Mouse (Mus musculus) heart, adult 11 months (tissue): ENCODE measurements around the gene Apoe.
A peak's percentile ranks its signal among the peaks of the same experiment; 100 is the strongest.

ENCODE experiments used
- DNase-seq: peaks from one replicate; pipeline ENCODE4 v3.0.0; 2022

Apoe gene

GRCm38 (mm10) chr7:19698907-19699826 lies at the start of gene Apoe:
Apoe (minus strand) TSS chr7:19699188.
- DNase-seq: peak; percentile 99

GRCm38 (mm10) chr7:19747420-19748218 lies 48.6 kb upstream of the Apoe start:
- peak; percentile 95 for DNase-seq

GRCm38 (mm10) chr7:19746426-19747201 lies 47.6 kb upstream of the Apoe start:
- peak; percentile 90 for DNase-seq

GRCm38 (mm10) chr7:19745971-19746370 lies 47.0 kb upstream of the Apoe start:
- DNase-seq: peak; percentile 95

GRCm38 (mm10) chr7:19744590-19745385 lies 45.8 kb upstream of the Apoe start:
- peak; percentile 99 for DNase-seq

- peak; percentile 91 for DNase-seq
These were observed 44.8 kb upstream of the Apoe start for GRCm38 (mm10) chr7:19743791-19744190.

GRCm38 (mm10) chr7:19742468-19742867 lies 43.5 kb upstream of the Apoe start:
- DNase-seq: no peak

DNA sequence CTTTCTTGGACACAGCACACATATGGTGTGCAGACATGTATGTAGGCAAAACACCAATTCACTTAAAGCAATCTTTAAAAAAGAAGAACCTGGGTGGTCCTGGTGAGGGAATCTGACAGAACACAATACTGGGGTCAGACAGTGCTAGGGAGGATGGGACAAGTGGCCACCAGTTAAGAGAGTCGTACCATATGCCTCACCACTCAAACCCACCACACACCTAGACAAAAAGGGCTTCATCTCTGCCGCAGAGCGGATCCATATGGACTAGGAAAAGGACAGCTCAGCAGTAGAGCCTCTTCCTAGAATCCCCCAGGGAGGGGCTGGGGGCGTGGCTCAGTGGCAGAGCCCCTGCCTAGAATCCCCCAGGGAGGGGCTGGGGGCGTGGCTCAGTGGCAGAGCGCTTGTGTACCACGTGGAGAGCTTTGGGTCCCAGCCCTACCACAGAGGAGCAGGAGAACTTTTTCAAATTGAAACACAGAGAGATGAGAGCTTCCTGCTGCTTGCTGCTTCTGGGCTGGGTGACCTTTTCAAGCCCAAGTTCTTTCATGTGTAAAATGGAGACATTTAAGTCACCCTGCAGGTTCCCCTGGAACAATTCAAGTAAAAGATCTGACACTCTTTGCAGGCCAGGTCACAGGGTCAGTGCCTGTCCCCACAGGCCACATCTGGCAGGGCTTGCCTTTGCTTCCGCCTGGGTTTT lies 42.5 kb upstream of the Apoe start:
- DNase-seq: peak; percentile 91

- no peak for DNase-seq
These were observed 41.3 kb upstream of the Apoe start for GRCm38 (mm10) chr7:19740269-19740668.

DNA sequence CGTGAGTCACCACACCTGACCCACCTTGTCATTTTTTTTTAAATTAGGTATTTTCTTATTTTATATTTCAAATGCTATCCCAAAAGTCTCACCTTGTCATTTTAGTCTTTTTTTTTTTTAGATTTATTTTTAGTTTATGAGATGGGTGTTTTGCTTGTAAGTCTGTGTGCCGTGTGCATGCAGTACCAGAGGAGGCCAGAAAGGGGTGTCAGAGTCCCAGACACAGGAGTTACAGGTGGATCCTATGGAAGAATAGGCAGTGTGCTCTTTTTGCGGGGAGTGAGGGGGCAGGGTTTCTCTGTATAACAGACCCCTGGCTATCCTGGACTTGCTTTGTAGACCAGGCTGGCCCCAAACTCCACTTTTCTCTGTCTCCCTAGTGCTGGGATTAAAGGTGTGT lies 39.8 kb upstream of the Apoe start:
- DNase-seq: no peak

DNA sequence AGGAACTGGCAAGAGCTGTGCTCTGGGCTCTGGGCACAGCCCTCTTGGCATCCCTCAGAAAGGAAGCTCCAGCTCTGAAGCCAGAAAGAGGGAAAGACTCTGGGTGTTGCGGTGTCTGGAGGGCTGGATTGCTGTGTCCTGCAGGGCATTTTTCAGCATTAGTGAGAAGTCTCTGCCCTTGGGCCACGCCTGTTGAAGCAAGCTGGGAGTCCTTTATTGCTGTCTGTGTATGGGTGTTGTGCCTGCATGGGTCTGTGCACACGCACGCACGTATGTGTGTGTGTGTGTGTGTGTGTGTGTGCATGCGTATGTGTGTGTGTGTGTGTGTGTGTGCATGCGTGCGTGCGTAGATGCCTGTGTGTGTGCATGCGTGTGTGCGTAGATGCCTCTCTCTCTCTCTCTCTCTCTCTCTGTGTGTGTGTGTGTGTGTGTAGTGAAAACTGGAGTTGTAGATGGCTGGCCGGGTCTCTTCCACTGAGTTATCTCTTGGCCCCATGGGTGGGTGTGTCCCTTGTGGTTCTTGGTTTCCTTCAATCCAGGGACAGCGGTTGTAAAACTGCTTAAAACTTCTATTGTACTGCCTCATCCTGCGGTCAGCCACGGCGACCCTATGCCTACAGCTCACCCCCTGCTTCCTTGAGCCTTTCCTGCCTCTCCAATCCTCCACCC lies 37.5 kb upstream of the Apoe start:
- peak; percentile 91 for DNase-seq

DNA sequence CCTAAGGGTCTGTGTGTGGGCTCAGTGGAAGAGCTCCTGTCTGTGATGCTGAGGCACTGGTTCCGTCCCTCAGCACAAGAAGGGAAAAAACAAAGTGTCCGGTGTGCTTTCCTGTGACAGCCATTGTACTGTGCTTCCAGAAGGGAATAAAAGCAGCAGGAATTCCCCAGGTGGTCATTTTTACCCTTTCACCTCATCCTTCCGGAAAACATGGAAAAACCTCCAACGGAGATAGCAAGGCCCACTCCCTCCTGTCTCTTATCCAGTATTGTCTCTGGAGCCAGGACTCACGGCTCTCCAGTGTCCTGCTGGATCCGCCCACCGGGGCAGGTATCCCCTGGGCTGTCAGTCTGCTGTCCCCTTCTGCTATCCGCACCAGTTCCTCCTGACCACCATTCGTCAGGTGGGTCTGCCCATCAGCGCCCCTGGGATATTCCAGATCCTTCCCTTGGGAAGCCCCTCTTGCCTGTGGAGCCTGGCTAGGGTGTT lies 35.2 kb upstream of the Apoe start:
- peak; percentile 92 for DNase-seq

DNA sequence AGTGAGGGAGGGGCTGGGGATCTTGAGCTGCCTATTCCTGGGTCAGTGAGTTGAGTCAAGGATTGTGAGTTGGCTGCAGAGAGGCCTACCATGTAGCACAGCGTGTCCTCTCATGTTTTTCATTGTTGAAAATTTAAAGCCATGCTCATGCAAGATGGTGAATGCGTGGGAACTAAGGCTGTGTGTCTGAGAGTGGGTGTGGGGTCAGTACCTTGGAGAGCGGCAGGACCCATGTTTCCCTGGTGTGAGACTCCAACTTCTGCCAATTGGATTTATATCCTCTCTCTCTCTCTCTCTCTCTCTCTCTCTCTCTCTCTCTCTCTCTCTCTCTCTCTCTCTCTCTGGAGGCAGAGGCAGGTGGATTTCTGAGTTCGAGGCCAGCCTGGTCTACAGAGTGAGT lies 27.6 kb upstream of the Apoe start:
- DNase-seq: no peak

DNA sequence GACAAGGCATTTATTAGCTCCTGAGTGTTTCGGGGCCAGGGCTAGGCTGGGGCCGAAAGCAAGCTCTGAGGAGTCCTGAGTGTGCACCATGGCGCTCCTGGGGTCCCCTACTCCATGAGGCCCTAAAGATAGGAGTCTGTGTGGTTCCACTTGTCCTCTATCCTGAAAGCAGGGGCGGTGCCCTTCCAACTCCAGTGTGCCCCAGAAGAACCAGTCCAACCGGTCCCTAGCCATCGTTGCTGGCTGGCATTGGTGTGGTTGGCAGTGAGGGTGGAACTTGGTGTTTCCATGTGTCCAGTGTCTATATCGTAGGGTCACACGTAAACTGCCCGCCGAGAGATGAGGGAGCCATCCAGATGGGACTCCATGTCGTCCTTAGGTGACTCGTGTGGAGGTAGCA lies 25.2 kb upstream of the Apoe start:
- no peak for DNase-seq

DNA sequence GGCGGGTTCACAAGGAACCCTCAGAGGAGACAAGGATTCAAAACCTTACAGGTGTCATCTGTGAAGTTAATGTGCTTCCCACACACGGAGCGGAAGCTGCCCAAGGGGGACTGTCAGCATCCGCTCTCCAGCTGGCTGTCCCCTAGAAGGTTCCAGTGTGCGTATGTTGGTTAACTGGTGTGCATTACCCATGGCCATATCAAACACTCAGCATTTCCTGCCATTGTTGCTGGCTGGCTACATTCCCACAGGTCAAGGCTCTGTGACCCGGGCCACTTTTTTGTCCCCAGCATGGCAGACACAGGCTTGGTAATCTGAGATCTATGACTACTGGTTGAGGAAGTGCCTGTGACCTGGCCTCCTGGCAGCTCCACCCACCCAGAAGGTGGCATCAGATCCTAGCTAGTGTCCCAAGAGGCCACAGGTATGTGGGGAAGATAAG lies 23.8 kb upstream of the Apoe start:
- DNase-seq: peak; percentile 99

DNA sequence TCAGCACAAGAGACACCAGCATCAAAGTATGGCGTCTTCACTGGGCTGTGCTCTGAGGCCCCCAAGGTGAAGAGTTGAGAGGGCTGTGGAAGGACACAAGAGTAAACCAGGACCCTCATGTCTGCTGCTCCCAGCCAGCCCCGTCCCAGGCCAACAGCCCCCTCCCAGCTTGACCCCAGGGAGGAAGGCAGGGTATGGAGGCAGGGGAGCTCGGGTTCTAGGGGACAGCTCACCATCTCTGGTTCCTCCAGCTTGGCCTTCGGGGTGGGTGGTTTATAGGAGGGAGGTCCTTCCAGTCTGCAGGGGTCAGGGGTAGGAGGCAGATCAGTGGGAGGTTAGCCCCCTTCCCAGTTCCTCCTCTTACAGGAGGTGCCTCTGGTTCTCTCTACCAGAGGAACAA lies 20.2 kb upstream of the Apoe start:
- peak; percentile 92 for DNase-seq

DNA sequence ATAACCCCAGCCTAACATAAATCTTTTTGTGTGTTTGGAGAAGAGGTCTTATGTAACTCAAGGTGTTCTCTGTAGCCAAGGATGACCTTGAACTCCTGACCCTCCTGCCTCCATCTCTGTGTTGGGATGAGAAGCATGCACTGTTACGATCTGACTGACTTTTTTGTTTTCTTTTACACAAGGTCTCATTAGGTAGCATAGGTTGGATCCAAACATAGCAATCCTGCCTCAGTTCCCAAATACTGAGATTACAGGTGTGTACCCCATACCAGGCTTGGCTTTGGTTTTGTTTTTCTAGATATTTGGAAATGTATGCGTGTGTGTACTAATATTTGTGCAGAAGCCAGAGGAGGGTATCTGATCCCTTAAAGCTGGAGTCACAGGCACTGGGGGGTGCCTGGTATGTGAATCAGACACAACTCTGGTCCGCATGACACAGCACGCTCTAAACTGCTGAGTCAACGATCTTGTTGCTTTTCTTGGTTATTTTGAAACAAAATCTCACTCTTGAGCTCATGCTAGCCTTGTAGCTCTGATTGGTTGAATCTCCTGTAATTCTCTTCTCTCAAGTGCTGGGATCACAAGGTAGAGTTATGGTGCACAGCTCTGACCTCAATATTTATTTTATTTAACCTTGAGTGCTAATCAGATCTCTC lies 19.4 kb upstream of the Apoe start:
- no peak for DNase-seq

DNA sequence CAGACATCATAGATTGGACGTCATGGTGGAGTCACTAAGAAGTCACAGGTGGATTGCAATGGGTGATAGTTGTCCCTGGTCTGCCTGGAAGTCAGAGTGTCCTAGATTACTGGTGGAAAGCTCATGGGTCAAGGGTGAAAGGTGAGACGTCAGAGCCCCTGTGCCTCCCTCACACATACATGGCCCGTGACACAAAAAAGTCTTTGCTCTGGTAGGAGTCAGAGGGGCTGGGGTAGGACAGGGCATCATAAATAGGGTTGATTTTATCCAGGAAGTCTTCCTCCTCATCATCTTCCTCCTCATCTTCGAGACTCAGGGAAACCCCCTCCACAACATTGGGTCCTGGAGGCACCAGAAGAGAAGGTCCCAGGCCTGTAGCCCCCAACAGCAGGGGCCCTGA lies 18.4 kb upstream of the Apoe start:
- no peak for DNase-seq

DNA sequence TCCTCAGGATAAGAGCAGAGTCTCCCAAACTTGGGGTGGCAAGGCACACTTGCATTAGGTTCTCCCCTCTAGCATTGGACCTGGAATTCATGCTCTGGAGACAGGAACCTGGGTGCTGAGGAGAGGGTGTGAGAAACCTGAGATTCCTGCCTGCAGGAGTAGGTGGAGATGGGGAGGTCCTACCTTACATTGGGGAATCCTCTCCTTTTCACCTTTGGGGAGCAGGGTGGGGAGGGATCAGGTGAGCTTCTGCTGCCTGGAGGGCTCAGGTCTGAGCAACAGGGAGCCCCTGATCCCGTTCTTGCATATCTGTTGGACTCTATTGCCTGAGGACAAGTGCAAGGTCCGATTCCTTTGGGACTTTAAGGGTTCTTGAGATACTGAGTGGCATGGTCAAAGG lies 17.8 kb upstream of the Apoe start:
- peak; percentile 93 for DNase-seq

- no peak for DNase-seq
These were observed 17.2 kb upstream of the Apoe start for GRCm38 (mm10) chr7:19716055-19716682.
